ENCODE assay signal across 8 mouse cellular contexts in the genomic region with DNA sequence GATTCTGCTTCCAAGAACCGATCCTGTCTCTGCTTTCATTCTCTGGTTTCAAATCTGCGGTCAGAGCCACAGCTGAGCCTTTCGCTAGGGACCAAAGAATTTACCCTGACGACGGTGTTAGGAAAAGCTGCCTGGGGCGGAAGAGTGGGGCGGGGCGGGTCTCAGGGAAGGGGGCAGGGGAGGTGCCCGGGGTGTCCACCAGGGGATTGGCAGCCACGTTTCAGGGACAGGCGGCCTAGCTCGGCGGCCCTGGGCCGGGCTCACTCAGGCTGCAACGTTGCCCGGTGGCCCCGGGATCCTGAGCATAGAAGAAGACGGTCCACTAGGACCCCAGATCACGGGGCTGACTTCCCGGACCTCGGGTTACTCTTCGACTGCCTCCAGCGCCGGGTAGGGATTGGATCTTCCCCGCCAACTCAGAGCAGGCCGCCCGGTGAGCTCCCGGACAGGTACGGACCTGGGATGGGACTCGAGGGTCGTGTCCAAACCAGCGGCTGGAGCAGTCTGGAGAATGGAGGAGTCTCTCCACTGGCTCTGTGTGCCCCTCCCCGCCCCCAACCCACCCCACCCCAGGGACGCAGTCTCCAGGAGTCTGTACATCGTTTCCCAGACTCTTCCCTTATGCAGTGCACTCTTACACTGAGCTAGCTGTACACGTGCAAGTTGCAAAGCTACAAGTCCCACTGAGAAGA. TPM values are rescaled to one million over a fixed set of nuclear protein-coding genes. Genes with fewer than 3 reads are reported as not detected.
DNase-seq lines count a peak whose midpoint lies in the region; ATAC-seq and TF ChIP-seq lines count a peak whose summit lies in the region.

A gene (plus strand): TSS at position 215 of the 692 bp plus-strand sequence.

- intact Hi-C loops in gastrocnemius, adult 2 months (cut with DNase I) = no loop called here

- 3% methylated on average over 36 of the region's 36 CpGs for WGBS in hindbrain, embryonic 14.5 days
- WGBS in liver, embryonic 15.5 days (ENCODE audit: insufficient replicate concordance) = 4% methylated on average over 36 of the region's 36 CpGs

- peak; percentile 53; the same call in 1 of the 2 replicates for ATAC-seq in hindbrain, embryonic 14.5 days (ENCODE audit: low FRiP score)
- ATAC-seq in liver, embryonic 15.5 days (ENCODE audit: insufficient read depth) = no peak

- H3K4me2 ChIP-seq in hindbrain, embryonic 14.5 days (replicated peaks) = peak within 1 kb of the TSS; percentile 71
- peak within 1 kb of the TSS; percentile 65 for H3K4me2 ChIP-seq in liver, embryonic 15.5 days

- peak within 1 kb of the TSS; percentile 87 for H3K4me3 ChIP-seq in gastrocnemius, adult 2 months
- H3K4me3 ChIP-seq in hindbrain, embryonic 14.5 days (replicated peaks; ENCODE audit: low read length) = peak within 1 kb of the TSS; percentile 33
- H3K4me3 ChIP-seq in liver, embryonic 15.5 days (replicated peaks) = peak within 1 kb of the TSS; percentile 46

- peak; percentile 56 for TF ChIP-seq CTCF in gastrocnemius, adult 2 months (IDR thresholded peaks at IDR 0.05)

- DNase-seq in kidney, adult 18-20 months = peak; percentile 48
- no peak for DNase-seq in kidney, adult 9 months
- DNase-seq in cerebellum, adult 8-10 months = peak; percentile 51
- DNase-seq in gastrocnemius, adult 2 months = peak; percentile 87
- no peak for DNase-seq in hindbrain, embryonic 14.5 days (ENCODE audit: low spot score)
- peak; percentile 73 for DNase-seq in neural tube, embryonic 10.5 days (ENCODE audit: extremely low spot score, low spot score)
- peak; percentile 77 for DNase-seq in thymus, postnatal 4 days

- no peaks in the 10 kb centered on the region for H3K9me3 ChIP-seq in hindbrain, embryonic 14.5 days (ENCODE audit: control insufficient read depth, low read length)
- no peaks in the 10 kb centered on the region for H3K9me3 ChIP-seq in liver, embryonic 15.5 days (replicated peaks)

- H3K27me3 ChIP-seq in hindbrain, embryonic 14.5 days (ENCODE audit: control insufficient read depth, insufficient read depth, low read length) = no peaks in the 10 kb centered on the region
- H3K27me3 ChIP-seq in liver, embryonic 15.5 days = peaks cover 32% of the 10 kb centered on the region

- H3K9ac ChIP-seq in hindbrain, embryonic 14.5 days = peak within 1 kb of the TSS; percentile 54
- peak within 1 kb of the TSS; percentile 12; the same call in 1 of the 2 replicates for H3K9ac ChIP-seq in liver, embryonic 15.5 days

- no peaks in the 10 kb centered on the region for H3K36me3 ChIP-seq in hindbrain, embryonic 14.5 days (replicated peaks; ENCODE audit: control insufficient read depth, insufficient read depth)
- H3K36me3 ChIP-seq in liver, embryonic 15.5 days (replicated peaks) = no peaks in the 10 kb centered on the region

- peak within 1 kb of the TSS; percentile 91 for H3K27ac ChIP-seq in gastrocnemius, adult 2 months
- no peak within 1 kb of the TSS for H3K27ac ChIP-seq in hindbrain, embryonic 14.5 days
- H3K27ac ChIP-seq in liver, embryonic 15.5 days (replicated peaks) = no peak within 1 kb of the TSS

- H3K4me1 ChIP-seq in hindbrain, embryonic 14.5 days (replicated peaks; ENCODE audit: control insufficient read depth, insufficient read depth, low read length) = 0 out of 2 replicates have a peak, but pooled peaks cover 9% of the 10 kb centered on the region
- no peaks in the 10 kb centered on the region for H3K4me1 ChIP-seq in liver, embryonic 15.5 days (replicated peaks)

RNA-seq across cellular contexts. Expression of the gene that starts here (rescaled TPM):
- total RNA-seq in gastrocnemius, adult 2 months (2021) = 1 to 10 TPM; 2.5 to 4.9 TPM
- polyA plus RNA-seq in hindbrain, embryonic 14.5 days (2014; fragmentation: Nextera tagmentation; extraction: Ambion mirVana) = 2.3 TPM in 2 replicates
- polyA plus RNA-seq in liver, embryonic 15.5 days (2015; fragmentation: Nextera tagmentation; extraction: Ambion mirVana) = 1.1 and 1.3 TPM in 2 replicates

Comparison
In these comparisons a context has a peak if more than half of its experiments do, and no peak if none do; other contexts are left out.
1. DNase-seq: peak in kidney, adult 18-20 months (single experiment), cerebellum, adult 8-10 months (single experiment), gastrocnemius, adult 2 months (single experiment), neural tube, embryonic 10.5 days (single experiment) and thymus, postnatal 4 days (single experiment); none in kidney, adult 9 months (single experiment) and hindbrain, embryonic 14.5 days (single experiment).
2. H3K4me3 ChIP-seq: peak in every context shown above with its lines; median percentile 87 in gastrocnemius, adult 2 months; 46 in liver, embryonic 15.5 days; 33 in hindbrain, embryonic 14.5 days.